Mouse (Mus musculus) embryonic fibroblast, embryonic 13.5 days (primary cell): ENCODE measurements around the gene Map2k3.

Experiments used
- CTCF ChIP-seq: IDR thresholded peaks from 2 replicates; pipeline ENCODE4 v1.5.1; 2011; ENCODE audit warnings: mild to moderate bottlenecking, control low read depth, low read length, moderate library complexity, borderline replicate concordance; ENCODE audit not compliant: insufficient read depth
- POLR2A ChIP-seq: IDR thresholded peaks from 2 replicates; pipeline ENCODE4 v1.6.1; 2011; ENCODE audit warnings: low read depth, mild to moderate bottlenecking, control low read depth, low read length, moderate library complexity

DNA sequence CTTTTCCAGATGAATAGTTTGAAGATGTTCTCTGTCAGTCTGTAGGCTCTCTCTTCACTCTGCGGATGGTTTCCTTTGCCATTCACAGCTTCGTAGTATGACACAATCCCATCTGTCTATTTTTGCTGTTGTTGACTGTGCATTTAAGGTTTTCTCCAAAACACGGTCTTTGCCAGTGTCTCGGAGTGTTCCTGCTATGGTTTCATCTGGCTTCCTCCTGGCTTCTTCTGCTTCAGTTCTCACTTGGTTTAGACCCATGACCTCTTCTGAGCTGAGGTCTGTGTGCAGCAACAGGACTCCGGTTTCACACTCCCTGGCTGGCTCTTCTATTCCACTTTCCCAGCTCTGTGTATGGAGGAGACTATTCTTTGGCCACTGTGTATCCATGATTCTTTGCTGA lies 30.9 kb downstream of the Map2k3 start:
- TF ChIP-seq POLR2A (no peak), CTCF (no peak)
